Comparison of ENCODE assay signal across 23 mouse cellular contexts in genomic region chr8:102443006-102443405, GRCm38 (mm10).
"Had no signal": no experiment of that assay in that cellular context is flagged by ENCODE, and none has a peak within 500 bp of the region (broad histone marks: within the 10 kb centered on the region; RNA-seq: fewer than 3 reads in every experiment).

No protein-coding gene starts in this region.

- H3K27me3 ChIP-seq: kidney, embryonic 15.5 days; liver, embryonic 12.5 days; liver, embryonic 15.5 days; megakaryocyte, embryonic 14.5 days; neural tube, embryonic 12.5 days; neural tube, embryonic 15.5 days had no signal

- H3K36me3 ChIP-seq: kidney, embryonic 15.5 days; liver, embryonic 12.5 days; liver, embryonic 15.5 days; midbrain, embryonic 10.5 days; neural tube, embryonic 12.5 days; neural tube, embryonic 15.5 days had no signal

- H3K4me2 ChIP-seq: kidney, embryonic 15.5 days; liver, embryonic 12.5 days; liver, embryonic 15.5 days; neural tube, embryonic 12.5 days; neural tube, embryonic 15.5 days had no signal

- H3K4me3 ChIP-seq: kidney, embryonic 15.5 days; left cerebral cortex, adult 2 months; liver, embryonic 12.5 days; liver, embryonic 15.5 days; megakaryocyte, embryonic 14.5 days; midbrain, embryonic 10.5 days; neural tube, embryonic 12.5 days; neural tube, embryonic 15.5 days had no signal

- DNase-seq: kidney, adult 8-10 months; kidney, postnatal 10 days; kidney, postnatal 36 days; layer of hippocampus, postnatal 36 days; lung, adult 18-20 months; lung, postnatal 10 days; midbrain, embryonic 14.5 days; right cerebral cortex, adult 18-20 months; right cerebral cortex, postnatal 14 days; right cerebral cortex, postnatal 4 days; thymus, adult 2 months; thymus, postnatal 14 days; thymus, postnatal 4 days had no signal

- H3K9me3 ChIP-seq: kidney, embryonic 15.5 days; liver, embryonic 12.5 days; liver, embryonic 15.5 days; midbrain, embryonic 10.5 days; neural tube, embryonic 12.5 days; neural tube, embryonic 15.5 days had no signal

- H3K27ac ChIP-seq: kidney, embryonic 15.5 days; left cerebral cortex, adult 2 months; liver, embryonic 12.5 days; liver, embryonic 15.5 days; midbrain, embryonic 10.5 days; neural tube, embryonic 12.5 days; neural tube, embryonic 15.5 days; stomach, postnatal 0 days had no signal

- ATAC-seq: intestine, embryonic 16.5 days; liver, embryonic 12.5 days had no signal

- H3K4me1 ChIP-seq: kidney, embryonic 15.5 days; liver, embryonic 12.5 days; liver, embryonic 15.5 days; megakaryocyte, embryonic 14.5 days; midbrain, embryonic 10.5 days; neural tube, embryonic 12.5 days; neural tube, embryonic 15.5 days had no signal

- H3K9ac ChIP-seq: kidney, embryonic 15.5 days; liver, embryonic 12.5 days; liver, embryonic 15.5 days; neural tube, embryonic 12.5 days; neural tube, embryonic 15.5 days had no signal
